Mouse (Mus musculus) frontal cortex, adult (tissue): ENCODE data around the gene Sart3.
A peak's percentile ranks its signal among the peaks of the same experiment; 100 is the strongest.
"Not testable (repeated sequence)": the region's sequence is repeated elsewhere in the genome, so short reads cannot be mapped to it uniquely, and the experiment has no call there.

Experiments
- ATAC-seq: cut with Nextera tagmentation; 2 replicates; pipeline ENCODE4 v1.9.2; 2017; ENCODE audit warnings: mild to moderate bottlenecking, moderate library complexity, mixed read lengths; ENCODE audit not compliant: low TSS enrichment

Gene Sart3

DNA sequence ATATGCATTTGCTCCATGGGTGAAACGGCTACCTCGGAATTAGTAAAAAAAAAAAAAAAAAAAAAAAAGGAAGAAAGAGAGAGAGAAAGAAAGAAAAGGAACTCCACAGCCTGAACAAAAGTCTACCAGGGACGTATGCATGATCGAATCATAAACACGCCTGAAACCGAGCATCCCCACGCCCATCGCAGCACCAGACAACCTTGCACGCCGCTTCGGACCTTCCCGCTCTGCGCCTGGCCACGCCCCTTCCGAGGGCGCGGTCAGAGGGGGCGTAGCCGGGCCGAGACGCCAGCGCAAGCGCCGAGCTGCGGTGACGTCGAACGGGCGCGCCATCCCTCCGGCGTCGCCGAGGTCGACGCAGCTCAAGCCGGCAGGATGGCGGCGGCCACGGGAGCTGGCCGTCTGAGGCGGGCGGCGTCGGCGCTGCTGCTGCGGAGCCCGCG lies at the start of gene Sart3, which contains the start of gene Iscu:
TSS of gene Sart3 (minus strand) at position 61 of the 446 bp plus-strand sequence.
TSS of gene Iscu (plus strand) at position 299 of the 446 bp plus-strand sequence.
- ATAC-seq, result peak; percentile 60

DNA sequence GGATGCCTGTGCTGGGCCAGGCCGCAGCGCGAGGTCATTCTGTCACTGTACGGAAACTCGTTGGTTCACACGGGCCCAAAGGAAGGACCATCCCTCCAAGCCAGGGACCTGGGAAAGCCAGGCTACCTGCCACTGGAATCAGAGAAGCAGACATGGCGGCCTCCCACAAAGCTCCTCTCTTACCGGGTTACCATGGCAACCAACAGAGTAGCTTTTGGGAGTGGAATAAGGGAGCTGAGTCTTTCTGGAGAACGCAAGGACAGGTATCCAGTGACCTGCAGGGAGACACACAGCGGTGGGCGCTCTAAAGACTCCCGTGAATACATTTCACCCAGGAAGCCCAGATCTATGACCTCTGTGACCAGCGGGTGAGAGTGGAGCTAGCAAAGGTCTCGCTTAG lies 46.3 kb upstream of the Sart3 start:
- no peak for ATAC-seq

DNA sequence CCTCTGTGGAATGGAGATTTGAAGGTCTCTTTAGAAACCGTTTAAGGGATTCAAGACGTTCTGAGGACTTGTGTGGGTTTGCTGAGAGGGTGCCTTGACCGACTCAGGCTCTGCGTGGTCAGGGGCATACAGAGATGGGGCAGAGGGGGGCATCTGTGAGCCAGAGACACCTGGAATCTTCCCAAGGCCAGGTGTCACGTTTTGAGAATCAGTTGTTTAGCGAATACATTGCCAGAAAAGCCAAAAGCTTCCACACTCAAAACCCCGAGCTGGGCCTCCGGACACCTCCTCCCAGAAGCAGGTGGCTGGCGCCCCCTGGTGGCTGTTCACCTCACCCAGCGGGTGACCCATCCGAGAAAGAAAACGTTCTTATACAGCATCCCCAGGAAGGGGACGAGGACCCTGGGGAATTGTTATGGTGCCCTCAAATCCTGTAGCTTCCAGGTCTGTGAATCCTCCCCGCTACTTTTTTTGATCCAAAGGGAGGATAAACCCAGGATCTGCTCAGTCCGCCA lies 43.4 kb upstream of the Sart3 start:
- peak; percentile 73; the same call in 1 of the 2 replicates for ATAC-seq

DNA sequence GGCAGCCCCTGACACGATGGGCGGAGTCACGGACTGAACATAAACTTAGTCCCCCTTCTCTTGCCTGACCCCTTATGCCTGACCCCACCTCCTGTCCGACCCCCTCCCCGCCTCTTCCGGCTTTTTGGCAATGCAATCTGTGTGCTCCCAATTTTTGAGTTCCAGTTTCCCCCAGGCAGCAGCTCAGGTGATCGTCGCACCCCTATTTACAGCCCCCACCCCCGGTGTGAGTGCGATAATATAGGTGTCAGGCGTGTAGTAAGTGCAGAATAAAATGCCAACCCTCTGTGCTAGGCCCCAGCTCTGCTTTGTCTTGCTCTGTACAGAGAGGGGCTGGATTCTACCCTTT lies 42.7 kb upstream of the Sart3 start:
- ATAC-seq, result no peak

DNA sequence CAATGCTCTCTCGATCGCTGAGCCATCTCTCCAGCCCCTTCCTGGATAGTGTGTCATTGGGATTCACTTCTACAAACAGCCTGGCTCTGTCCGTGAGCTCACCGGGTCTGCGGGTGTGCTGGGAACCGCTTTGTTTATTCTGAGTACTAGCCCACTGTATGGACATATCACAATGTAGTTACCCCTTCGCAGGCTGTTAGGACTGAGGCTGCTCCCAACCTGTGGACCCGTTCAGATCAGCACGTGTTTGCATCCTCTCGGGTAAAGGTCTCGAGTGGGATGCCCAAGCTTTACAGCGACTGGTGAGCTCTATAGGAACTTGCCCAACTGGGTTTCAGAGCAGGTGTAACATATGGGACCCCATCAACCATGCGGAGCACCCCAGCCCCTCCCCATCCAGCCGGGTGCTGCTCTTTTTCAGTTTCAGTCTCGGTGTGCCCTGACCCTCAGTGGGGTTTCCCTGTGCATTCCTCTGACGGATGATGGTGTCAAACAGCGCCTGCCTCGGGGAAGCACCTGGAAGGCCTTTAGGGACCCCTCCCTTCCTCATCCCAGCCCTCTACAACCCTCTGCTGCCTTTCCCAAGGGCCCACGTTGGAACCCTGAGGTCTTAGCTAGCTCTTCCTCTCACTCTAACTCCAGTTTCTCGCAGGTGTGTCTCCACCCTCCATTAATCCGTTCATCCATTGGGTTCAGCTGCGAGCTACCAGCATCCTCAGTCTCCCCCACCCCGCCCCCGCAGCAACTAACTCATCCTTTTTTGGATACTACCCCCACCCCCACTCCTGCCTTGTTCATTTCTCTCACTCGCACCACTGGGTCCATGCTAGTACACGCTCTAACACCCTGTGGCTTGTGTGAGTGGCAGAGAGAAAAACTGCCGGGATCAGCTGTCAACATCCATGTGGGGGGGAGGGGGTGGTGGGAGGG lies 42.1 kb upstream of the Sart3 start:
- no peak for ATAC-seq

DNA sequence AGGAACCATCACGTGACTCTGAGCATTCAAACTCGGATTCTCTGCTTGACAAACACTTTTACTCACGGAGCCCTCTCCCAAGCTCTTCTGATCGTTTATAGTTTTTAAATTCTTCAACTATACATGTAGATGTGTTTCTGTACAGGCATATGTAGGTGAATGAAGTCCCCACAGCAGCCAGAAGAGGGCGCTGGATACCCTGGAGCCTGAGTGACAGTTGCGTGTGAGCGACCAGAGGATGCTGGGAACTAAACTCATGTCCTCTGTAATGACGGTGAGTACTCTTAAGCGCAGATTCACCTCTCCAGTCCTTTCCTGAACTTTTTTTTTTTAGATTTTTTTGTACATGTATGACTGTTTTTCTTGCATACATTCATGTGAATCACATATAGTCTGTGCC lies 41.3 kb upstream of the Sart3 start:
- ATAC-seq, result no peak

DNA sequence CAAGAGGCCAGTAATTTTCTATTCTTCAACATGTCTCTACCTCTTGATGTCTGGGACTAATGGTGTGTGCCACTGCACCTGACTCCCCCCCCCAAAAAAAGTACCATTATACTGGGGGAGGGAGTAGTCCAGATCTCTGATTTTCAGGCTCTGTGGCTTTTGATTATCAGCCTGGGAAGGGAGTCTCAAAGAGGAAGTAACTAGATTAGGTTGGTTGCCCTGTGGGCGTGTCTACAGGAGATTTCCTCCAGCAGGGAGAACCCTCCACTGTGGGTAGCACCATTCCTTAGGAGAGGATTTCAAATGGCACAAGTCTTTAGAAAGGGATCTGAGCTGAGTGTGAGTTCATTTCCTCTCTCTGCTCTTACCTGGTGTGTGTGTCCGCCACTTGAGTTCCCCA lies 40.3 kb upstream of the Sart3 start:
- ATAC-seq, result no peak

DNA sequence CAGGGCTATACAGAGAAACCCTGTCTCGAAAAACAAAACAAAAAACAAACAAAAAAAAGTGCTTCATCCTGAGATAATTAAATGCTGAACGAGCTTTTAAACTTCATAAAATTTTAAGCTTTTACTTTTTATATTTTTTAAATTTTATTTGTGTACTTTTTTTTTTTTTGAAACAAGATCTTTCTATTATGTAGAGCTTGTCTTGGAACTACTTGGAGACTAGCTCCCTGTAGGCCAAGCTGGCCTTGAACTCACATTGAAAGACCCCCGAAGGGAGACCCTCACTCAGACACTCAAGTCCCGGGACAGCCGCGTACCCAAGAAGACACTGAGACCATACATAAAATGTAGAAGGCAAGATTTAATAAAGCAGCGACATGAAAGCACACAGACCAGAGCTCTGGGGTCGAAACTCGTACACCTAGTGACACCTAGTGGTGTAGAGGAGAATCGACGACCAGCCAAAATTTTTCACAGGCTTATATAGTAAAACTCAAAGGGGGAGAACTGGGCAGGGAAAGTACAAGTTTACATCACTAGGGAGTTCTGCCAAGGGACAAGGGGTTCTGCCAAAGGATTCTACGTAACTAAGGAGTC lies 39.6 kb upstream of the Sart3 start:
- not testable (repeated sequence) for ATAC-seq

DNA sequence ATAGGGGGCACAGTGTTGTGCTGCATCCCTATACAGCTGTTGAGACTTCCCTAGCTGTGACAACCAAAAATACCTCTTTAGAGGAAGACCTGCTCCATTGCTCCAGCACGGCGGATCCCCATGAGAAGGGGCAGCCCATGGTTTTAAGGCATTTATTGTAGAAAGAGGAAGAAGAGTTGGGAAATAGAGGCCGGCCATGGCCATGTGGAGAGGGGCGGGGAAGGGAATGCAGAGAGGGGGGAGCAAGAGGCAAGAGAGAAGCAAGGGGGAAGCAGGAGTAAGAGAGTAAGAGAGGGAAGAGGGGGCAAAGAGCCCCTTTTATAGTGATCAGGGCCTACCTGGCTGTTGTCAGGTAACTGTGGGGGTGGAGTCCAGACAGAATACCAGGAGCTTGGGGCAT lies 37.8 kb upstream of the Sart3 start:
- ATAC-seq, result no peak

DNA sequence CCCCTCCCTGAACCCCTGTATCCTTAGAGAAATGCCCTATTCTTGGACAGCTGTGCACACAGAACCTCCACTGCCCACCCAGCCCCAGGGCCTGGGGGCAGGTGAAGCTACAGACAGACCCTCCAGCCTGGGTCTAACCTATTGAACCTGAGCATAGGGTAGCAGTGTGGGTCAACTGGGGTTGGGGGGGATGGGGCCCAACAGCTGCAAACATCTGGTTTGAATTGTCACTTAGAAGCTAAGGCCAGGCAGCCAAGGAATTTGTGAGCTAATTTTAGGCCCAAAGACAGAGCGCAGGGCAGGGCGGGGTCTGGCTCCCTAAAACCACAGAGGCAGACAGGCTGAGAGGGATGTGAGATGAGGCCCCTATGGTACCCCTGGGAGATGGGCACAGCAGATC lies 35.9 kb upstream of the Sart3 start:
- ATAC-seq, result no peak

DNA sequence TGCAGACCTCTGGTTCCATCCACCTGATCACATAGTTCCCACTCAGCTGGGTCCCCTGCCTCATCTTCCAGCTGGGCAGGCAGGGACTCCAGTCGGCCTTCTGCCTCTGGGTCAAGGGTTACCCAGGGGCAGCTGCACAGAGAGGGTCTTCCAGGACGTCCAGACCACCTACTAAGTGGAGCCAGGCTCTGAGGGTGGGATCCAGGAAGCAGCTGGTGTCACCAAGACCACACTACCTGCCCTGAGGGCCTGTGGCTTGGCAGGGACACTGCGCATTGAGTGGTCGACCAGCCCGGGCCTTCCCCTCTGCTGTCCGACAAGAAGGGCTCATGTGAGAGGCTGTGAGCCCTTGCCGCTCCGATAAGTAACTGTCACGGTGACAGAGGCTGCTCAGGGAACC lies 35.4 kb upstream of the Sart3 start:
- no peak for ATAC-seq

DNA sequence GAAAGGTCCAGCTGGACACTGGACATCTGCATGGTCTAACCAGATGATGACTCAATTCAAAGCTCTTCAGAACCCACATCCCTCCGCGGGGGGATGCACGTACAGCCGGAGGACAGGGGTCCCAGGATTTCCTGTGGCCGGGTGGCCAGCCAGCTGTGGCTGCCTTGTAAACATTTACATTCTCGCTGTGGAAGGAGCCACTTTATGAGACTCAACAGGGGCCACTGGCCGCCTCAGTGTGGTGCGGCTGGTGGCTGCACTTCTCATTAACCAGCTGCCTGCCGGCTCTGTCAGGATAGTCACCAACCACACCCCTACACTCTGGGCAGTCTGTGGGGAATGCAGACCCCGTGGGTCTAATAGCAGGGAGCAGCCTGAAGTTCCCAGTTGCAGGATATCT lies 34.1 kb upstream of the Sart3 start:
- no peak for ATAC-seq

DNA sequence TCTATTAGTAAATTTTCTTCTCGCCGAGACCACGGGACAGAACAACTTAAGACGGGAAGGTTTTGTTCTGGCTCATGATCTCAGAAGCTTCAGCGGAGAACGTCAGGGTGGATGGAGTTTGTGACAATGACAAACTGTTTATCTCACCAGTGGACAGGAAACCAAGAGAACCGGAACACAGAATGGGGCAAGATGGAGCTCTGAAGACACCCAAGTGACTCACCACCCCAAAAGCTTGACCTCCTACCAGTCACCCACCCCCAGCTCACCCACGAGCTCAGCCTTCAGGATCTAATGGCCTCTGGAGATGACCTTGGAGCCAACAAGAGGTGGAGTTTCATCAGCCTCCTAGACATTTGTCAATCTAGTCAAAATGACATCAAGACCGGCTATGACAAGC lies 33.0 kb upstream of the Sart3 start:
- ATAC-seq, result no peak

DNA sequence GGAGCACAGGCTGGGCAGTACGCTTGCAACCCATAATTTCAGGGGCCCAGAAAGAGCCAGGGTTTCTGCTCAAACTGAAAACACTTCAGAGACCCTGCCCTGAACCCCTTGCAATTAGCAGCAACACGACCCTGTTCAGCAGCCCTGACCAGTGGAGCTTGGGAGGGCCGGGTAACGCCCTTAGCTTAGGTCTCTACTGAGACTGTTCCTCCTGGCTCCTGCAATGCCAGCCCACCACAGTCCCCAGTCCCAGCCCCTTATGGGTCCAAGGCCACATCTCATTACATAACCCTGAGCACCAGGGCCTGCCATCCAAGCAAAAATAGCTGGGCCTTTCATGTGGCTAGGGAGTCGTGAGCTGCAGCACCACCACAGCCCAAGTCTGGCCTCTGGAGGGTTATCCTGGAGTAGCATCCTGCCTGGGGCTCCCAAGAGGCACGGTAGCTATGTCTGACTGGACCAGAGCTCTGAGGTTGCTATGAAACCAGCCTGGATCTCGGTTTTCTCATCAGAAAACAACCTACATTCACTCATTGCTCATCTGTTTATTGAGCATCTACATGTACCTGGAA lies 32.2 kb upstream of the Sart3 start:
- ATAC-seq, result no peak

DNA sequence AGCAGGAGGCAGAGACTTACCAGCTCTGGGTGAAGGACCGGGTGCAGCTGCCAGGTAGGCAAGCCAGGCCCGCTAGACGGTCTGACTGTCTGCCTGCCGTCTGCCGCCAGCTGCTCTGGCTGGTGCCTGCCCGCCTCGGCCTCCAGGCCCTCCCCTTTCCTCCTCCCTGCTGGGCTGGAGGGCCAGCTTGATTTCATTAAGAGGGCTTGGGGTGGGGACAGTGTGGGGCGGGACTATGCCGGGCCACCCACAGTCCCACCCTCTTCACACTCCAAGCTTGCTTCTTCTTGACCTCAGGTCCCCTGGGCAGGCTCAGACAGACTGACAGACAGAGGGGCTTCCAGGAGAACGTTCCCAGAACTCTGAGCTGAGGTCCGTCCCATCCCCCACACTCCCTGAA lies 28.0 kb upstream of the Sart3 start, which contains the start of gene Tmem119:
TSS of gene Tmem119 (minus strand) at position 237 of the 400 bp plus-strand sequence.
- no peak for ATAC-seq

DNA sequence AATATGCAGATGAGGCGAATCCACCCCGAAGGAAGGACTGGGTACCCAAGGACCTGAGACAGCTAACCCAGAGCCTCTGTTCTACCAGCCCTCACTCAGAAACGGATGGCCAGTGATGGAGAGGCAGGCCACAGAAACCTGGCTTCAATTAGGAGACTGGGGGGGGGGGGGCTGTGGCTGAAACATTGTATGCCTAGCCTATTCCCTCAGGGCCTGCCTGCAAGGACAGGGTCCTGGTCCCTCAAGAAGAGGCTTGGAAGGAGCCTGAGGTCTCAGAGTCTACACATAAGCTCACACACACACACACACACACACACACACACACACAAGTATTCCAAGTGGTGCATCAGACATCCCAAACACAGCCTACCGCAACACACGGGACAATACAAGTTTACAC lies 27.4 kb upstream of the Sart3 start:
- ATAC-seq, result no peak

DNA sequence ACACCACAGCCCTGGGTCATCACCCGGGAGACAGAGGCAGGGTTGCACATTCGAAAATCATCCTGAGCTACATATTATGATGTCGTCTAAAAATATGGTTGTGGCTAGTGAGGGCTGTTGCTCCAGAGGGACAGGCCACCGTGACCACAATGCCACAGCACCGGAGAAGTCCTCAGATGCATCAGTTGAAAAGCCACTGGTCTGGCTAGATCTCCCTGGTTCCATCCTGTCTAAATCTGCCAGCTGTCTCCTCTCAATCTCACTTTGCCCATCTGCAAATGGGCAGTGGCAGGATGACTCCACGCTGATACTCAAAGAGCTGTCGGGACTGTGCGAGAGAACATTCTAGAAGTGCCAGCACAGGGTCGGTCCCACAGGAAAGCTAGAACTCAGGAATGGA lies 26.2 kb upstream of the Sart3 start:
- no peak for ATAC-seq

DNA sequence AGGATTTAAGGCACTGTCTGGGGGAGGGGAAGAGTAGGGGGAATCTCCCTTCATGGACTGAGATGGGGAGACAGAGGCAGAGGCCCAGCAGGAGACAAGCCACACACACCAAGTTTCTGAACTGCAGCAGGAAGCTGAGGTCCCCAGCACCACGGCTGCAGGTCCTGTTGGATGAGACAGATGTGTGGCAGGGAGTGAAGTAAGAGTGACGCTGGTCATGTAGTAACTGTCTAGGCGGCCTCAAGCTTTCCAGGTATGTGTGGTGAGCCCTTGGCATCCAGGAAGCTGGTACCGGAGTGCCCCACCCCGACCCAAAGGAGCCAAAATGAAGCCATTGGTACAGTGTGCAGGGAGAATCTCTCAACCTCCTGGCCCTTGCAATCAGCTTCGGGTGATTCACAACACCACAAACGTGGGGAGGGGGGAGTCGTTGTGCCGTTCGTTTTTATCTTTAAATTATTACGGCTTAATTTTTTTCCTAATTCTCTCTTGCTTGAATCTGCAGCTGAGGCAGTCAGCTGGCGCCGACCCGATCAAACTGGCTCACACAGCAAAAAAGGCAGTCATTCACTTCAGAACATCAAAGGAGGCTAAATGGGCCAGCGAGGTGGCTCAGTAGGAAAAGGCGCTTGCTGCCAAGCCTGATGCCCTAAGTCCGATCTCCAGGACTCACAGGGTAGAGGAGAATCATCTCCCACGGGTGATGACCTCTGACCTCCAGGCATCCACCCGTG lies 25.0 kb upstream of the Sart3 start:
- no peak for ATAC-seq

DNA sequence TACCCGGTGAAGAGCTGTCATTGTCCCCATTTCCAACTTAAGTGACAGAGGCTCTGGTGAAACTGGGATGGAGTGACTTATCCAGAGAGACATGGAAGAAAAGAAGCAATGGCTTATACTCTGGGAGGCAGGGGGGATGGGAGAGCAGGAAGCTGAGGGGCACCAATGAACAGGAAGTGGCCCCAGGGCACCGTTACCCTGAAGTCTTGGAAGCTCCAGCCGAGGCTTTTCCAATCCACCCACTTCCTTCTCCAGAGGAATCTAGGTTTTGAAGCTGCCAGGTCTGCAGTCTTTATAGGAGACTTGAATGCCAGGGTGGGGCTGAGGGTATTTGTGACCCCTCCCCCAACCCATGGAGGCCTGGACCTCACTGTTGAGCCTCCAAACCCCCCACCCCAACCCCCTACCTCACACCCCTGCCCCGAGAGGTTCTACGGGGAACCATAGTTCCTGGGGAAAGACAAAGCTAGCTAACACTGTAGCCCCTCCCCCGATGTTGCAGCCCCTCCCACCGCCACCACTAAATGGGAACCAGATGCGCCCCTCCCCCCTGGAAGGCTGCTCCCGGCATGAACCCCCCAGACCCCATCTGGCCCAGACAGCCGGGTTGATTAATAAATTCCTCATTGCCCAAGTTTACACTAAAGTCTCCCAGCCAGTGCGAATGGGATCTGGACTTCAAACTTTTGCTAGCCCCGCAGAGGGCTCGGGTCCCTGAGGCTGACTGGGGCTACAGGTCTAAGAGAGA lies 24.3 kb upstream of the Sart3 start:
- no peak for ATAC-seq

DNA sequence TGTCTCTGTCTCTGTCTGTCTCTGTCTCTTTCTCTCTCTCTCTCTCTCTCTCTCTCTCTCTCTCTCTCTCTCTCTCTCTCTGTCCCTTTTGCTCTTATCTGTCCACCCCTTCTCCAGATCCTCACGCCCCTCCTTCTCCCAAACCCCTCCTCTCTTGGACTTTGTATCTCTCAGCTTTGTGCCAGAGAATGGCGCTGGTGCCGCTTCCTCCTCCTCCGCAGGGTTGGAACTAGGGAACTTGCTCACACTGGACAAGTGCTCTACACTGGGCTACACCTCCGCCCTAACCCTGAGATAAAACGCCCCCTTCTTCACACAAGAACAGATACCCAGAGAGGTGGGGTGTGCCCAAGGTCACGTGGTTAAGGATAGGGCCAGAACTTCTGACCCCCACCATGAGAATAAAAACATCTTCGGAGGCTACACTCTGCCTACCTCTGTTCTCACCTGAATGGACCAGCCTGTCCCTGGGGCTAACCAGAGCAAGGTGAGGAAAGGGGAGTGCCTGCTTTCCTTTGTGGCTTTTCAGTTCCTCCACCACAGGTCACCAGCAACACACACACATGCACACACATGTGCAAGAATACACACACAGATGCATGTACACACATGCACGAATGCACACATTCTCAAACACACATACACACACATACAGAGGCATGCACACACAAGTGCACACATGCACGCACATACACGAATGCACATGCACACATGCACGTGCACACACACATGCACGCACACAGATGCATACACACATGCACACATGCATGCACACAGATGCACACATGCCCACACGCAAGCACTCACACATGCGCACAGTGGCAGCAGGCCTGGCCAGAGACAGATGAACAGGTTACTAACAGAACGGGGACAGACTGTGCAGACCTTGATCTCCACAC lies 19.1 kb upstream of the Sart3 start:
- ATAC-seq, result no peak
